Mouse (Mus musculus): Measurements from ENCODE around the gene Cenpl.

- no peak for TF ChIP-seq CTCF (IDR thresholded peaks at IDR 0.05; ENCODE audit: low read depth, low read length)
- no peak for TF ChIP-seq POLR2A (IDR thresholded peaks at IDR 0.05; ENCODE audit: extremely low read depth, insufficient read depth, low read length)
Observed at GRCm38 (mm10) chr1:161025410-161026210, 44.9 kb upstream of the Cenpl start.
